Mouse (Mus musculus): Measurements from ENCODE around the gene Zfp825. TPM values are rescaled to one million over a fixed set of nuclear protein-coding genes. Genes with fewer than 3 reads are reported as not detected.
"Not testable (repeated sequence)": the region's sequence is repeated elsewhere in the genome, so short reads cannot be mapped to it uniquely, and the experiment has no call there.

Zfp825 gene
- 10 to 100 TPM in 6 of 26 experiments, 1 to 10 TPM in 20; 1.7 to 17.0 (median 6.5) TPM for total RNA-seq (2018; cell fraction: chromatin; rRNA removed)
- total RNA-seq (2018; cell fraction: cytosol; rRNA removed) = 1 to 10 TPM; 2.1 to 9.7 (median 6.8) TPM
- total RNA-seq (2018; cell fraction: nucleus; rRNA removed) = 10 to 100 TPM in 6 of 26 experiments, 1 to 10 TPM in 20; 1.6 to 24.7 (median 6.8) TPM
- 7.5 to 13.6 TPM (median 11.2 TPM) in 3 replicates for polyA plus RNA-seq (2018)

- Histone ChIP-seq H3K4me3 (ENCODE audit: inconsistent target) (peak within 1 kb of the TSS; percentile 75), H3K79me2 (ENCODE audit: inconsistent target) (peaks cover 11% of the 10 kb centered on the region; the same call in 1 of the 2 replicates), H3K36me3 (ENCODE audit: inconsistent target) (no peaks in the 10 kb centered on the region), H3K27ac (peak within 1 kb of the TSS; percentile 87)
- under 1% methylated on average over 23 of the region's 23 CpGs for WGBS (ENCODE audit: missing documents)
These were observed at the start of gene Zfp825 for GRCm38 (mm10) chr13:74493911-74494679. TSS of gene Zfp825 (minus strand) at chr13:74493992.

GRCm38 (mm10) chr13:74535418-74535817 is 41.6 kb upstream of the Zfp825 start:
- H3K27ac ChIP-seq; H3K79me2 ChIP-seq (ENCODE audit: inconsistent target); H3K4me3 ChIP-seq (ENCODE audit: inconsistent target); H3K36me3 ChIP-seq (ENCODE audit: inconsistent target): not testable (repeated sequence)
- 97% methylated on average over 2 of the region's 3 CpGs for WGBS (ENCODE audit: missing documents)

- 5% methylated on average over 3 of the region's 3 CpGs for WGBS (ENCODE audit: missing documents)
- not testable (repeated sequence) for H3K36me3 ChIP-seq (ENCODE audit: inconsistent target); H3K79me2 ChIP-seq (ENCODE audit: inconsistent target); H3K4me3 ChIP-seq (ENCODE audit: inconsistent target); H3K27ac ChIP-seq
These were observed 41.1 kb upstream of the Zfp825 start for GRCm38 (mm10) chr13:74534864-74535263.

- Histone ChIP-seq H3K27ac (no peak overlapping the region), H3K79me2 (ENCODE audit: inconsistent target) (no peaks in the 10 kb centered on the region), H3K36me3 (ENCODE audit: inconsistent target) (no peaks in the 10 kb centered on the region), H3K4me3 (ENCODE audit: inconsistent target) (no peak overlapping the region)
- 90% methylated on average over 15 of the region's 15 CpGs for WGBS (ENCODE audit: missing documents)
These were observed 40.3 kb upstream of the Zfp825 start for GRCm38 (mm10) chr13:74534096-74534495.

GRCm38 (mm10) chr13:74531251-74531650 is 37.5 kb upstream of the Zfp825 start:
- not testable (repeated sequence) for H3K4me3 ChIP-seq (ENCODE audit: inconsistent target); H3K79me2 ChIP-seq (ENCODE audit: inconsistent target); H3K36me3 ChIP-seq (ENCODE audit: inconsistent target); H3K27ac ChIP-seq
- WGBS (ENCODE audit: missing documents) = no CpG with 5 or more reads among the region's 1 CpGs

- H3K36me3 ChIP-seq (ENCODE audit: inconsistent target); H3K79me2 ChIP-seq (ENCODE audit: inconsistent target); H3K27ac ChIP-seq; H3K4me3 ChIP-seq (ENCODE audit: inconsistent target): not testable (repeated sequence)
- 67% methylated on average over 1 of the region's 1 CpGs for WGBS (ENCODE audit: missing documents)
These were observed 35.6 kb upstream of the Zfp825 start for GRCm38 (mm10) chr13:74529372-74529715.

- H3K27ac ChIP-seq; H3K79me2 ChIP-seq (ENCODE audit: inconsistent target); H3K4me3 ChIP-seq (ENCODE audit: inconsistent target); H3K36me3 ChIP-seq (ENCODE audit: inconsistent target): not testable (repeated sequence)
These were observed 35.0 kb upstream of the Zfp825 start for GRCm38 (mm10) chr13:74528519-74529371.

- Histone ChIP-seq H3K36me3 (ENCODE audit: inconsistent target) (no peaks in the 10 kb centered on the region), H3K79me2 (ENCODE audit: inconsistent target) (no peaks in the 10 kb centered on the region), H3K4me3 (ENCODE audit: inconsistent target) (peak overlapping the region; percentile 46), H3K27ac (peak overlapping the region; percentile 64)
- WGBS (ENCODE audit: missing documents) = 5% methylated on average over 15 of the region's 15 CpGs
These were observed 28.9 kb upstream of the Zfp825 start for GRCm38 (mm10) chr13:74522481-74523237.

GRCm38 (mm10) chr13:74522141-74522480 is 28.3 kb upstream of the Zfp825 start:
- H3K4me3 ChIP-seq (ENCODE audit: inconsistent target) = peak overlapping the region; percentile 46
- H3K27ac ChIP-seq = peak overlapping the region; percentile 64
- not testable (repeated sequence) for H3K36me3 ChIP-seq (ENCODE audit: inconsistent target); H3K79me2 ChIP-seq (ENCODE audit: inconsistent target)
- WGBS (ENCODE audit: missing documents) = 3% methylated on average over 3 of the region's 3 CpGs

GRCm38 (mm10) chr13:74507981-74508380 is 14.2 kb upstream of the Zfp825 start:
- not testable (repeated sequence) for H3K79me2 ChIP-seq (ENCODE audit: inconsistent target); H3K36me3 ChIP-seq (ENCODE audit: inconsistent target); H3K27ac ChIP-seq; H3K4me3 ChIP-seq (ENCODE audit: inconsistent target)
- WGBS (ENCODE audit: missing documents) = 91% methylated on average over 6 of the region's 6 CpGs

- not testable (repeated sequence) for H3K27ac ChIP-seq; H3K4me3 ChIP-seq (ENCODE audit: inconsistent target)
- 64% methylated on average over 1 of the region's 1 CpGs for WGBS (ENCODE audit: missing documents)
These were observed 9.1 kb upstream of the Zfp825 start for GRCm38 (mm10) chr13:74502851-74503250.

GRCm38 (mm10) chr13:74499696-74500095 is 5.9 kb upstream of the Zfp825 start:
- no CpG with 5 or more reads among the region's 1 CpGs for WGBS (ENCODE audit: missing documents)
- not testable (repeated sequence) for H3K36me3 ChIP-seq (ENCODE audit: inconsistent target); H3K4me3 ChIP-seq (ENCODE audit: inconsistent target); H3K27ac ChIP-seq; H3K79me2 ChIP-seq (ENCODE audit: inconsistent target)

More at GRCm38 (mm10) chr13:74502851-74503250, 9.1 kb upstream of the Zfp825 start:
- H3K36me3 ChIP-seq (ENCODE audit: inconsistent target); H3K79me2 ChIP-seq (ENCODE audit: inconsistent target): not testable (repeated sequence)

GRCm38 (mm10) chr13:74484326-74484725 is 9.5 kb downstream of the Zfp825 start:
- not testable (repeated sequence) for H3K79me2 ChIP-seq (ENCODE audit: inconsistent target); H3K4me3 ChIP-seq (ENCODE audit: inconsistent target); H3K27ac ChIP-seq
- H3K36me3 ChIP-seq (ENCODE audit: inconsistent target) = peaks cover 16% of the 10 kb centered on the region
- WGBS (ENCODE audit: missing documents) = 100% methylated on average over 2 of the region's 3 CpGs

- H3K4me3 ChIP-seq (ENCODE audit: inconsistent target); H3K36me3 ChIP-seq (ENCODE audit: inconsistent target); H3K79me2 ChIP-seq (ENCODE audit: inconsistent target); H3K27ac ChIP-seq: not testable (repeated sequence)
- WGBS (ENCODE audit: missing documents) = 46% methylated on average over 2 of the region's 2 CpGs
These were observed 22.3 kb downstream of the Zfp825 start for GRCm38 (mm10) chr13:74471468-74471867.
